In the genomic region with DNA sequence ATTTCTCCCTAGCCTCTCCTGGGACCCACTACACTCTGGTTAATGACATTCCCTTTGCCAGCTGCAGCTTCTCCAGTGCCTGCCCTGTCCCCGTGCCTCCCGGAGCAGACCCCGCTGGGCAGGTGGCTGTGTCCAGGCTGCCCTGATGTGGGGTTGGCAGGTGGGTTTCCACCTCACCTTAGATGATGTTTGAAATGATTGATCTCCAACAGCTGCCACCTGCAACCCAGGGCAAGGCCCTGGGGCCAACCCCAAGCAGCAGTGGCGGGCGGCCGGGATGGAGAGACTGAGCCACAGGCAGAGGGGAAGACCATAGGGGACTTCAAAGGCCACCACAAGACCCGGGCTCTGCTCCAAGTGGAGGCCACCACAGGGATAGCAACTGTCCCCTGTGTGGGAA, we compare ENCODE assay signal across 17 mouse cellular contexts.
"Had no signal": no experiment of that assay in that cellular context is flagged by ENCODE, and none has a peak within 500 bp of the region (broad histone marks: within the 10 kb centered on the region; RNA-seq: fewer than 3 reads in every experiment).

No protein-coding gene starts in this region.

- ATAC-seq: intestine, postnatal 0 days; lung, postnatal 0 days had no signal

- H3K4me3 ChIP-seq: layer of hippocampus, adult 2 months; limb, embryonic 10.5 days; limb, embryonic 13.5 days; liver, embryonic 13.5 days; neural tube, embryonic 12.5 days; neural tube, embryonic 15.5 days had no signal

- H3K9ac ChIP-seq: limb, embryonic 13.5 days; liver, embryonic 13.5 days; lung, embryonic 14.5 days; neural tube, embryonic 12.5 days; neural tube, embryonic 15.5 days had no signal

- DNase-seq: kidney, adult 2 months; layer of hippocampus, adult 9-11 months; liver; liver, embryonic 13.5 days; lung, embryonic 14.5 days; right cerebral cortex, adult 18-20 months; right cerebral cortex, postnatal 14 days; thymus, postnatal 36 days had no signal

- H3K4me1 ChIP-seq: limb, embryonic 13.5 days; liver, embryonic 13.5 days had no signal

- H3K27me3 ChIP-seq: neural tube, embryonic 12.5 days; neural tube, embryonic 15.5 days had no signal

- H3K27ac ChIP-seq: kidney, postnatal 0 days; layer of hippocampus, adult 2 months; limb, embryonic 10.5 days; limb, embryonic 13.5 days; liver, embryonic 13.5 days; macrophage; neural tube, embryonic 12.5 days; neural tube, embryonic 15.5 days had no signal

- H3K9me3 ChIP-seq: limb, embryonic 10.5 days; limb, embryonic 13.5 days; liver, embryonic 13.5 days; neural tube, embryonic 12.5 days; neural tube, embryonic 15.5 days had no signal

- H3K36me3 ChIP-seq: limb, embryonic 10.5 days; limb, embryonic 13.5 days; liver, embryonic 13.5 days; neural tube, embryonic 12.5 days; neural tube, embryonic 15.5 days had no signal

- H3K4me2 ChIP-seq: limb, embryonic 13.5 days; liver, embryonic 13.5 days; lung, embryonic 14.5 days; neural tube, embryonic 12.5 days; neural tube, embryonic 15.5 days had no signal
